Mouse (Mus musculus) lung, embryonic 15.5 days (tissue): ENCODE measurements around the gene Rcn2. TPM values are rescaled to one million over a fixed set of nuclear protein-coding genes. Genes with fewer than 3 reads are reported as not detected.
A peak's percentile ranks its signal among the peaks of the same experiment; 100 is the strongest.

ENCODE experiments used
- ATAC-seq: fragments of 200-750 bp; cut with Nextera tagmentation; 2 replicates; pipeline ENCODE4 v1.8.0; 2017; ENCODE audit warnings: moderate number of reproducible peaks, borderline replicate concordance; ENCODE audit not compliant: low FRiP score, low TSS enrichment; ENCODE audit errors: extremely low read depth
- H3K27ac ChIP-seq: fragments of 300-500 bp; sonication (generic); 2 replicates; pipeline ENCODE4 v1.5.1; 2015; ENCODE audit warnings: moderate library complexity, mild to moderate bottlenecking, inconsistent platforms
- H3K27me3 ChIP-seq: fragments of 300-500 bp; sonication (generic); 2 replicates; pipeline ENCODE4 v1.6.1; 2015; ENCODE audit warnings: inconsistent platforms
- H3K36me3 ChIP-seq: fragments of 300-500 bp; sonication (generic); 2 replicates; pipeline ENCODE4 v1.6.1; 2015; ENCODE audit warnings: inconsistent platforms
- H3K4me1 ChIP-seq: fragments of 300-500 bp; sonication (generic); 2 replicates; pipeline ENCODE4 v1.6.1; 2015; ENCODE audit warnings: inconsistent platforms
- H3K4me2 ChIP-seq: fragments of 300-500 bp; sonication (generic); 2 replicates; pipeline ENCODE4 v1.6.1; 2015; ENCODE audit warnings: inconsistent platforms, mild to moderate bottlenecking, moderate library complexity
- H3K4me3 ChIP-seq: fragments of 300-500 bp; sonication (generic); 2 replicates; pipeline ENCODE4 v1.5.1; 2015; ENCODE audit warnings: mild to moderate bottlenecking, inconsistent platforms
- H3K9ac ChIP-seq: fragments of 300-500 bp; sonication (generic); 2 replicates; pipeline ENCODE4 v1.6.1; 2015; ENCODE audit warnings: inconsistent platforms
- H3K9me3 ChIP-seq: fragments of 300-500 bp; sonication (generic); 2 replicates; pipeline ENCODE4 v1.6.1; 2016; ENCODE audit warnings: inconsistent platforms
- WGBS: fragments of 180-500 bp; shearing (Covaris S2); methylation state at CpG from one replicate; pipeline ENCODE4 v1.1.7; 2015; 5-methylcytosine and 5-hydroxymethylcytosine counted together
- polyA plus RNA-seq: library from polyadenylated mRNA; unstranded; fragments of >200 nt; fragmentation: Nextera tagmentation; extraction: Ambion mirVana; gene quantifications from 2 replicates; pipeline ENCODE4 v1.2.1, GENCODE M21; 2015

The Rcn2 gene
- polyA plus RNA-seq, 1 experiment from 2014 or later: 256 TPM

DNA sequence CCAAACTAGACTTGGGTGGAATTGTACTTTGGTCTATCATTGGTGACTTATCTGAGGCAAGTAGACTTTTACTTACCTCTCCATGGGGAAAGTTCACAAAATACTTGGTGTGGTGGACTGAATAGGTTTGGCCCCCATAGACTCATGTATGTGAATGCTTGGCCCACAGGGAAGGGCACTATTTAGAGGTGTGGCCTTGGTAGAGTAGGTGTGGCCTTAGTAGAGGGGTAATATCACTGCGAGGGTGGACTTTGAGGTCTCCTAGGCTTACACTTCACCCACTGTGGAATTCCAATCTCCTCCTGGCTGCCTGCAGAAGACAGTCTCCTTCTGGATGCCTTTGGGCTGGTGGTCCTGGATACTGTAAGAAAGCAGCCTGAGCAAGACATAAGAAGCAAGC is 27.0 kb downstream of the Rcn2 start:
- no peak overlapping the region for H3K4me2 ChIP-seq
- H3K27me3 ChIP-seq: no peaks in the 10 kb centered on the region
- ATAC-seq: no peak
- H3K4me3 ChIP-seq: no peak overlapping the region
- 93% methylated on average over 1 of the region's 1 CpGs for WGBS
- H3K36me3 ChIP-seq: peaks cover 10% of the 10 kb centered on the region; the same call in 1 of the 2 replicates
- no peak overlapping the region for H3K9ac ChIP-seq
- no peaks in the 10 kb centered on the region for H3K4me1 ChIP-seq
- H3K27ac ChIP-seq: no peak overlapping the region
- no peaks in the 10 kb centered on the region for H3K9me3 ChIP-seq

DNA sequence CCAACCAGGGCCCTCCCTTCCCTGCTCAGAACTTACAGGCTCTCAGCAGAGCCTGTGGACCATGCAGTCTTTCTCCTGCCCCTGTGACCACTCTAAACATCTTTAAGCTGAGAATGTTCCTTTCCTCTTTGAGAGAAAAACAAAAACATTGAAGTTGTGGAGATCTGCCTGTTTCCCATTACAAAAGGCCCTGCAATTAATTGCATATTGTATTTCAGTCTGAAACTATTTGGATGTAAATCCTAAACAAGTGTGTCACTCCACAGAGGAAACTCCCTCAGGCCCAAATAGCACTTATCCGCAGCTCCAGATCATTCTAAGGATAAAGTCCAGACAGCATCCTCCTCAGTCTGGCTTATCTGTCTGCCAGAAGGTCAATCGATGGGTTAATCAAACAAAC is 31.2 kb downstream of the Rcn2 start:
- H3K27ac ChIP-seq: no peak overlapping the region
- H3K4me2 ChIP-seq: no peak overlapping the region
- H3K9ac ChIP-seq: no peak overlapping the region
- no peak for ATAC-seq
- peaks cover 3% of the 10 kb centered on the region; the same call in 1 of the 2 replicates for H3K36me3 ChIP-seq
- peaks cover 17% of the 10 kb centered on the region for H3K4me1 ChIP-seq
- 38% methylated on average over 2 of the region's 2 CpGs for WGBS
- H3K4me3 ChIP-seq: no peak overlapping the region
- no peaks in the 10 kb centered on the region for H3K27me3 ChIP-seq
- H3K9me3 ChIP-seq: no peaks in the 10 kb centered on the region

DNA sequence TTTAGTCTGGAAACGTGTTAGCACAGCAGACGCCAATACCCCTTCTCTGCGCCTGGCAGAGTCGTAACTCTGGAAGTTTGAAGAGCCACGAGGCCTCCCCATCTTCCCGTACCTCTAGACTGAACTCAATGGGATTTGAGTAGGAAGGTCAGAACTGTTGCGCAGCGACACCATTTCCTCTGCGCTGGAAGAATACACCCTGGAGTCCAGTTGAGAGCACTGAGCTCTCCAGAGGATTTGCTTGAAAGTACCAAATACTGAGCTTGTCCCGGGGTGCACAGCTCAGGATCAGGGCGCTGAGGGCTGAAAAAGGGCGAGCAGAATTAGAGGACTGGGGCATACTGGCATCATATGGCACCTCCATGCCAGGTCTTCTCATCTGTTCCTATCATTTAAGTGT is 33.2 kb downstream of the Rcn2 start:
- Histone ChIP-seq H3K27ac (no peak overlapping the region), H3K9me3 (no peaks in the 10 kb centered on the region), H3K4me2 (no peak overlapping the region), H3K4me1 (peaks cover 17% of the 10 kb centered on the region), H3K36me3 (peaks cover 3% of the 10 kb centered on the region; the same call in 1 of the 2 replicates), H3K4me3 (no peak overlapping the region), H3K27me3 (no peaks in the 10 kb centered on the region), H3K9ac (no peak overlapping the region)
- 79% methylated on average over 12 of the region's 12 CpGs for WGBS
- 0 out of 2 replicates have a peak, but pooled peaks have one; percentile 21 for ATAC-seq

DNA sequence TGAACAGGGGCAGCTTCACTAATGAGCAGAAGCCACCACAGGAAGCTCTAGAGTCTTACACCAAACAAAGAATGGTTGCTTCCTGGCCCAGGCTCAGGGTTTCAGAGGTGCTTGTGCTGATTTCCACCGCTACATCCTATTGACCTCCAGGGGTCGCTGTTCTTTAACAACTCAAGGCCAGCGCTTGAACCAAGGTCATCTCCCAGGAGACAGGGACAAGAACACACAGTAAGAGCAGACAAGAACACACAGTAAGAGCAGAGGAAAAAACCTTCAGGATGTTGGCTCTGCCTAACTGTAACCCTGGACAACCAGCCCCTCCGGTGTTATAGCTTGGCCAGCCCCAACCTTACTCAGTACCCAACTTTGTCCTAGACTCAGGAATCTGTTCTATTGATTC is 33.6 kb downstream of the Rcn2 start:
- Histone ChIP-seq H3K4me3 (no peak overlapping the region), H3K9me3 (no peaks in the 10 kb centered on the region), H3K4me2 (no peak overlapping the region), H3K27me3 (no peaks in the 10 kb centered on the region), H3K36me3 (peaks cover 3% of the 10 kb centered on the region; the same call in 1 of the 2 replicates), H3K4me1 (peaks cover 17% of the 10 kb centered on the region), H3K27ac (peak overlapping the region; percentile 68), H3K9ac (0 out of 2 replicates have a peak overlapping the region, but pooled peaks have one; percentile 13)
- WGBS: 6% methylated on average over 4 of the region's 4 CpGs
- peak; percentile 76 for ATAC-seq

DNA sequence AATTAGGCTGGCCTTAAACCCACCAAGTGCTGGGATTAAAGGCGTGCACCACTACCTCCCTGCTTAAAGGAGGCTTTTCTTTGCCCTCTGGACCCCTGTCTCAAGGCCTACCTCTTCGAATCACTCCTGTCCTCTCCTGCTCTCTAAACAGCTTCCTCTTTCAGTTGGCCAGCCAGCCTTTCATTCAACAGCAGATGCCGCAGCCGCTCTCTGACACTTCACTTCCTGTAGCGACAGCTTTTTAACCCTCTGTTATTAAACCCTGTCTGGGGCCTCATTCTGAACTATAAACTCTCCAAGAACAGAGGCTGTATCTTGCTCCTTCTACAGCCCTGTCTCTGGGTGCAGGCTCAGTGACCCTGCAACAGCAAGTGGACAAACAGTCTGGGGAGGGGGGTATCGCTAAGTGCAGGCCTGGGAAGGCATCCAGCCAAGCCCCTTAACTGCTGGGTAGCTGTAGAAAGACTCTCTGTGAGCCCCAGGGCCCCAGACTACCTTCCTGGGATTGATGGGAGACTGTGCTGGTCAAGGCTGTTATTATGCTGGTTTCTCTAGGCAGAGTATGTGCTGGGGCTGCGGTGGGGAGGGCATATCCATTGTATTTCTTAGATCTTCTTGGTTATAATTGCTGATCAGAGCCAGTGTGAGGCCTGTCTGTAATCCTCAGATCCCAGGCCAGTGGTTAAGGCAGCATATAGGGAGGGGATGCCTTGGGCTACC is 34.4 kb downstream of the Rcn2 start:
- 0 out of 2 replicates have a peak overlapping the region, but pooled peaks have one; percentile 13 for H3K9ac ChIP-seq
- H3K27me3 ChIP-seq: no peaks in the 10 kb centered on the region
- no peak overlapping the region for H3K4me3 ChIP-seq
- 19% methylated on average over 7 of the region's 7 CpGs for WGBS
- peaks cover 3% of the 10 kb centered on the region; the same call in 1 of the 2 replicates for H3K36me3 ChIP-seq
- no peaks in the 10 kb centered on the region for H3K9me3 ChIP-seq
- H3K4me1 ChIP-seq: peaks cover 17% of the 10 kb centered on the region
- ATAC-seq: peak; percentile 61; the same call in 1 of the 2 replicates
- H3K4me2 ChIP-seq: no peak overlapping the region
- peak overlapping the region; percentile 68 for H3K27ac ChIP-seq

DNA sequence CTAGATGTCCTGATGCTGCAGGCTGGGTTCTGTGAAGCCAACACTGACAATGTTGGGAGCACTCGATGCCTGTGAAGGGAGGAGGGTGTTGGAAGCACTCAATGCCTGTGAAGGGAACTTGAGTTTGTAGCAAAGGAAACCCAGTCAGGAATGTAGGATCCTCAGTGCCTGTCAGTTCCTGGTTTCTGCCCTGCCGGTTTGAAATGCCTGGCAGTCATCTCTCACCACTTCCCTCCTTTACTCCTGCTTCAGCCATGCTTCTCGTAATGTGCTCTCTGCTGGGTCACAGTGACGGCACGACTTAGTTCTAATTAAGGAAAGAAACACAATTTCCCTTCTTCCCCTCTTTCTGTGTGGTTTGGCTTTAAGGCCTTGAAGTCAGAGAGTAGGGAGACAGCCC is 37.9 kb downstream of the Rcn2 start:
- Histone ChIP-seq H3K4me2 (no peak overlapping the region), H3K36me3 (no peaks in the 10 kb centered on the region), H3K27ac (no peak overlapping the region), H3K9ac (no peak overlapping the region), H3K4me1 (peaks cover 17% of the 10 kb centered on the region), H3K27me3 (no peaks in the 10 kb centered on the region), H3K9me3 (no peaks in the 10 kb centered on the region), H3K4me3 (no peak overlapping the region)
- 76% methylated on average over 5 of the region's 5 CpGs for WGBS
- ATAC-seq: no peak

DNA sequence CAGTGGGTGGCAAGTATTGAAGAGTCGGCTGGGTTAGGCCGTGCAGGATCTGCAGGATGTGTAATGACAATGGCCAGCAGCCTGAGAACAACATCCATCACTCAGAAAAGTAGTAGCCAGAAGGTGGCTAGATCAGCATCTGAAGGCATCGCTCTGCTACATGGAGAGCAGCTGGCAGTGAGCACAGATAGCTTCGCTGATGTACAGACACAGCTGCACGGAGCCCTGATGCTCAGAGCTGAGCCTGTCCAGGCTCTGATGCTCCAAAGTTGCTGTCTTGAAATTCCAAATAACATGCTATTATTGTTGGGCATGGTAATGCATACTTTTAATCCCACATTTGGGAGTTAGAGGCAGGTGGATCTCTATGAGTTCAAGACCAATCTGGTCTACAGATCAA is 44.9 kb downstream of the Rcn2 start:
- Histone ChIP-seq H3K4me1 (peaks cover 18% of the 10 kb centered on the region), H3K9ac (no peak overlapping the region), H3K36me3 (no peaks in the 10 kb centered on the region), H3K27me3 (no peaks in the 10 kb centered on the region), H3K27ac (no peak overlapping the region), H3K4me2 (no peak overlapping the region), H3K9me3 (no peaks in the 10 kb centered on the region), H3K4me3 (no peak overlapping the region)
- WGBS: 75% methylated on average over 5 of the region's 5 CpGs
- ATAC-seq: no peak

DNA sequence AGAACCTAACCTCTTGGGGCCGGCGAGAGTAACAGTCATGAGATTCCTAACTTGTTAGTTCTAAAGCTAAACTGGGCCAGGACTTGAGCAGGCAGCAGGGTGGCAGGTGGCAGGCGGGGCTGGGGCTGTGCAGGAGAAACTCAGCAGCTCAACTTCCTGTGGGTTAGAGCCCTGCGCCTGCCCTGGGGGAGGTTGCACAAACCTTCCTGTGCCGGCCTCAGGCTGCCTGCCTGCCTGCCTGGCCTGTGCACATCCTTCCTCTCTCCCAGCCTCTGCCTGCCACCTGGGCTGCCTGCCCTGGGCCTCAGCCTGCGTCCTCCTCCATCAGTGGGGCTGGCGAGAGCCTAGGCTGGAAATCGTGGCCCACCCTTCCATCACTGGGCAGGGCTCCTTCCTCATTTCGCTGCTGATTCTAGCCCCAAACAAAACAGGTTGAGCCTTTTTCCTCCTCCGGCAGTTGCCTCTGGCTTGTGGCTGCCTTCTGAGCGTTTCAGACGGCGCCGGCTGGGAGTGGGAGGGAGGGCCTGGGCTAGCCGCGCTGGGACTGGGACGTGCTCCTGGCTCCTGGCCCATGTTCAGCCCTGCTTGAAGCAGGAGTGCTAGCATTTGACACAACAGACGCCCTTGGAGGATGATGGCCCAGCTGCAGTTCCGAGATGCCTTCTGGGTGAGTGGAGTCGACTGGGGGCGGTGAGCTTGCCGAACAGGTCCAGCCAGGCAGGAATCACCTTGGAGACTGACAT is 48.3 kb downstream of the Rcn2 start, which contains the start of gene Pstpip1:
TSS of gene Pstpip1 (plus strand) at position 185 of the 743 bp plus-strand sequence.
- Histone ChIP-seq H3K27me3 (no peaks in the 10 kb centered on the region), H3K27ac (peak within 1 kb of the TSS; percentile 95), H3K4me1 (peaks cover 18% of the 10 kb centered on the region), H3K9me3 (no peaks in the 10 kb centered on the region), H3K4me2 (peak within 1 kb of the TSS; percentile 48), H3K4me3 (peak within 1 kb of the TSS; percentile 11; the same call in 1 of the 2 replicates), H3K9ac (peak within 1 kb of the TSS; percentile 31; the same call in 1 of the 2 replicates), H3K36me3 (no peaks in the 10 kb centered on the region)
- 15% methylated on average over 21 of the region's 22 CpGs for WGBS
- ATAC-seq: peak; percentile 86

DNA sequence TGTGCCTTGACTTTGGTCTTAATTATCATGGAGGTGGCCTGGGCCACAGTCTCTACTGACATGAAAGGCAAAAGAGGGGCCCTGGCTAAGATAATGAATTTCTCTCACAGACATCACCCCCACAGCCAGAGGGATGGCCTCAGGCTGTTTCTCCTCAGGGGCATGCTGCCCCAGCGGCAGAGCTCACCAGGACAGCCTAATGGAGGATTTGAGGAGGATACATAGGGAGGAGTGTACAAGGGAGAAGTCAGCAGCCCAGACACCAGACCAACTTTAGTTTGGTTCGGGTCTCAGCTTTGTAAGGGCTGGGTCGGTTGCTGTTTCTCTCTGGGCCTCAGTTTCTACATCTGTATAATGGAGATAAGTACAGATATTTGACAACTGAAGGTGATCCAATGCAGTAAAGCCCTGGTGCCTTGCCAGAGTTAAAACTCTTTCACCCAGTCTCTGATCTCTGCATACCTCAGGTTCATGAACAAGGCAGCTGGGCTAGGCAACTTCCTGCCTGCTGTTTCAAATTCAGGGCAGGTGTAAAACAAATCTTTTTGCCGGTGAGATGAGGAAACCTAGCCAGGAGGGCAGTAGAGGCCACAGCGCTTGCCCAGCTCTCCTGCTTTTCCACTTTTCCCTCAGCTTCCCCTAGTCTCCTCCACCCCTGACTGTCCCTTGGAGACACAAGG is 49.0 kb downstream of the Rcn2 start:
- no peak for ATAC-seq
- Histone ChIP-seq H3K4me3 (peak overlapping the region; percentile 11; the same call in 1 of the 2 replicates), H3K27me3 (no peaks in the 10 kb centered on the region), H3K36me3 (no peaks in the 10 kb centered on the region), H3K9ac (no peak overlapping the region), H3K4me2 (peak overlapping the region; percentile 48), H3K27ac (peak overlapping the region; percentile 95), H3K9me3 (no peaks in the 10 kb centered on the region), H3K4me1 (peaks cover 18% of the 10 kb centered on the region)
- WGBS: 68% methylated on average over 5 of the region's 5 CpGs

DNA sequence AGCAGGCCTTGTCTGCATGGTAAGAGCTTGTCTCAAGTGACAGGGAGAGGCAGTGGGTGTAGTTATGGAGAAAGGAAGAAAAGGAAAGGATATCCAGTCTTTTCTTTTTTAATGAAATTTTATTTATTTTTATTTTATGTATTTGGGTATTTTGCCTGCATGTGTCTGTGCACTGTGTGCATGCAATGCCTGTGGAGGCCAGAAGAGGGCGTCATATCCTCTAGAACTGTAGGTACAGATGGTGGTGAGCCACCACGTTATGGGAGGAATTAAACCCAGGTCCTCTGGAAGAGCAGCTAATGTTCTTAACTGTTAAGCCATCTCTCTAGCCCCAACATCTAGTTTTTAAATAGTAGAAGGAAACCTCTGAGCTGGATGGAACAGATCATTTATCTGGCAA is 50.5 kb downstream of the Rcn2 start:
- Histone ChIP-seq H3K9ac (no peak overlapping the region), H3K4me3 (no peak overlapping the region), H3K4me1 (peaks cover 18% of the 10 kb centered on the region), H3K36me3 (no peaks in the 10 kb centered on the region), H3K27me3 (no peaks in the 10 kb centered on the region), H3K27ac (no peak overlapping the region), H3K9me3 (no peaks in the 10 kb centered on the region), H3K4me2 (no peak overlapping the region)
- WGBS: 40% methylated on average over 2 of the region's 2 CpGs
- no peak for ATAC-seq

DNA sequence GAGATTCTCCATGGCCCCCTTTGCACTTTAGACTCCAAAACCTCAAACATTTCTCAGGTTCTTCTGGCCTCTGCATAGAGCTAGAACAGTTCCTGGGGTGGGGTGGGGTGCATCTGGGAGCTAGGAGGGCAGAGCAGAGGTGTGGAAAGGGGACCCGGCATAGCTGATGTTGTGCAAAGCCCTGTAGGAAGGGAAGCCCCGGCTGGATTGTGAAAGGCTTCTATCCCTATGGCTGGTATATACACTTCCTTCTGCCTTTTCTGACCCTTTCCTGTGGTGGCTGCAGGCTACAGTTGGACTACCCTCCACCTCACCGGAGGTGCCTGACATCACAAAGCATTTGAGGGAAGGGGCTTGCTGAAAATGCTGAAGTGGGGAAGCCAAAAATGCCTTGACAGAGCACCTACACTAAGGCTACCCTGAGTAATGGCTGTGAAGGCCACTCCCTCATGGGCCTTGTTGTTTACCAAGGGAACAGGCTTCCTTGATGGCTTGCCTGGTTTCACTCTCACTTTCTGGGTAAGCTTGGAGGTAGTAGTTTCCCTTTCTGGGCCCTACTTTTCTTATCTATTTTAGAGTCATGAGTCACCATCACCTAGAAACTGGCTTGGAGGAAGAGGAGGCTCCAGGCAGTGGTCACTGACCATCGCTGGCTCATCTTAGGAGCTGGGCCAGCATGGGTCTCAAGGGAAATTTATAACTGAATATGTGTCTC is 56.1 kb downstream of the Rcn2 start:
- no peak overlapping the region for H3K27ac ChIP-seq
- H3K9me3 ChIP-seq: no peaks in the 10 kb centered on the region
- no peaks in the 10 kb centered on the region for H3K36me3 ChIP-seq
- H3K4me1 ChIP-seq: no peaks in the 10 kb centered on the region
- no peak overlapping the region for H3K9ac ChIP-seq
- H3K27me3 ChIP-seq: no peaks in the 10 kb centered on the region
- ATAC-seq: no peak
- WGBS: 71% methylated on average over 4 of the region's 4 CpGs
- no peak overlapping the region for H3K4me3 ChIP-seq
- H3K4me2 ChIP-seq: no peak overlapping the region
